Mouse (Mus musculus) neural tube, embryonic 13.5 days (tissue): ENCODE results near the gene Baz1b. TPM values are rescaled to one million over a fixed set of nuclear protein-coding genes. Genes with fewer than 3 reads are reported as not detected.

Experiments used
- ATAC-seq: fragments of 200-750 bp; cut with Nextera tagmentation; 2 replicates; pipeline ENCODE4 v1.8.0; 2017; ENCODE audit warnings: low read depth, mild to moderate bottlenecking, moderate TSS enrichment, moderate library complexity
- H3K27ac ChIP-seq: fragments of 300-500 bp; sonication (generic); replicated peaks from 2 replicates; pipeline ENCODE4 v1.5.1; 2015; ENCODE audit warnings: moderate library complexity, mild to moderate bottlenecking, inconsistent platforms
- H3K27me3 ChIP-seq: fragments of 300-500 bp; sonication (generic); 2 replicates; pipeline ENCODE4 v1.6.1; 2015; ENCODE audit warnings: mild to moderate bottlenecking, inconsistent platforms
- H3K36me3 ChIP-seq: fragments of 300-500 bp; sonication (generic); 2 replicates; pipeline ENCODE4 v1.6.1; 2015; ENCODE audit warnings: mild to moderate bottlenecking, inconsistent platforms
- H3K4me1 ChIP-seq: fragments of 300-500 bp; sonication (generic); replicated peaks from 2 replicates; pipeline ENCODE4 v1.6.1; 2015; ENCODE audit warnings: inconsistent platforms
- H3K4me2 ChIP-seq: fragments of 300-500 bp; sonication (generic); 2 replicates; pipeline ENCODE4 v1.6.1; 2015; ENCODE audit warnings: inconsistent platforms, mild to moderate bottlenecking, moderate library complexity
- H3K4me3 ChIP-seq: fragments of 300-500 bp; sonication (generic); 2 replicates; pipeline ENCODE4 v1.5.1; 2015; ENCODE audit warnings: mild to moderate bottlenecking, inconsistent platforms
- H3K9ac ChIP-seq: fragments of 300-500 bp; sonication (generic); 2 replicates; pipeline ENCODE4 v1.6.1; 2015; ENCODE audit warnings: moderate library complexity, mild to moderate bottlenecking, inconsistent platforms
- H3K9me3 ChIP-seq: fragments of 300-500 bp; sonication (generic); 2 replicates; pipeline ENCODE4 v1.6.1; 2016; ENCODE audit warnings: inconsistent platforms
- WGBS: fragments of 180-500 bp; shearing (Covaris S2); methylation state at CpG from one replicate; pipeline ENCODE4 v1.1.7; 2015; 5-methylcytosine and 5-hydroxymethylcytosine counted together
- polyA plus RNA-seq: library from polyadenylated mRNA; unstranded; fragments of >200 nt; fragmentation: Nextera tagmentation; extraction: Ambion mirVana; gene quantifications from 2 replicates; pipeline ENCODE4 v1.2.1, GENCODE M21; 2015

The Baz1b gene
- polyA plus RNA-seq, 1 experiment from 2014 or later, result 32.0 TPM

DNA sequence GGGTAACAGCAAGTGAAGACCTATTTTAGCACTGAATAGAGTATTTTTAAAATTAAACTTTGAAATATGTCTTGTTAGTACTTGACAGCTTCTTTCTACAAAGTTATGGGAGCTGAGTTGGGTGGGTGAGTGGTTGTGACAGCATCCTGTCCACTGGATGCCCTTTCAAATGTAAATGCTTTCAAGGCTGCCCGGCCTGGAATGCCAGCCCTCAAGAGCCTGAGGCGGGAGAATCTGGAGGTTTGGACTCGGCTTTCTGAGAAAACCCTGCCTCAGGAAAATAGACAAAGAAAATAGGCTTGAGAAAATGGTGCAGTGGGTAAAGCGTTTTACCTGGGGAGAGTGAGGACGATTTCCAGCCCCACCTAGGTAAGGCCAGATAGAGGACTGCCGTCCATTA, 5.3 kb upstream of the Baz1b start:
- Histone ChIP-seq H3K36me3 (peaks cover 61% of the 10 kb centered on the region), H3K9ac (no peak overlapping the region), H3K4me3 (no peak overlapping the region), H3K27me3 (no peaks in the 10 kb centered on the region), H3K9me3 (0 out of 2 replicates have a peak, but pooled peaks cover 4% of the 10 kb centered on the region), H3K4me2 (no peak overlapping the region), H3K27ac (no peak overlapping the region), H3K4me1 (0 out of 2 replicates have a peak, but pooled peaks cover 7% of the 10 kb centered on the region)
- no peak for ATAC-seq
- 69% methylated on average over 6 of the region's 6 CpGs for WGBS

- ATAC-seq, result no peak
- H3K4me1 ChIP-seq, result peaks cover 10% of the 10 kb centered on the region
- no peak overlapping the region for H3K27ac ChIP-seq
- 62% methylated on average over 8 of the region's 8 CpGs for WGBS
- H3K9me3 ChIP-seq, result 0 out of 2 replicates have a peak, but pooled peaks cover 4% of the 10 kb centered on the region
- peaks cover 46% of the 10 kb centered on the region for H3K36me3 ChIP-seq
- H3K4me3 ChIP-seq, result no peak overlapping the region
- no peak overlapping the region for H3K9ac ChIP-seq
- H3K4me2 ChIP-seq, result no peak overlapping the region
- H3K27me3 ChIP-seq, result no peaks in the 10 kb centered on the region
Observed at GRCm38 (mm10) chr5:135183131-135183861, 3.8 kb upstream of the Baz1b start.

- WGBS, result 98% methylated on average over 3 of the region's 3 CpGs
- H3K27me3 ChIP-seq, result no peaks in the 10 kb centered on the region
- H3K36me3 ChIP-seq, result peaks cover 34% of the 10 kb centered on the region
- no peak for ATAC-seq
- no peak overlapping the region for H3K27ac ChIP-seq
- peaks cover 27% of the 10 kb centered on the region for H3K4me1 ChIP-seq
- no peak overlapping the region for H3K4me3 ChIP-seq
- no peak overlapping the region for H3K4me2 ChIP-seq
- H3K9ac ChIP-seq, result no peak overlapping the region
- 0 out of 2 replicates have a peak, but pooled peaks cover 4% of the 10 kb centered on the region for H3K9me3 ChIP-seq
Observed at GRCm38 (mm10) chr5:135185016-135185415, 2.0 kb upstream of the Baz1b start.

DNA sequence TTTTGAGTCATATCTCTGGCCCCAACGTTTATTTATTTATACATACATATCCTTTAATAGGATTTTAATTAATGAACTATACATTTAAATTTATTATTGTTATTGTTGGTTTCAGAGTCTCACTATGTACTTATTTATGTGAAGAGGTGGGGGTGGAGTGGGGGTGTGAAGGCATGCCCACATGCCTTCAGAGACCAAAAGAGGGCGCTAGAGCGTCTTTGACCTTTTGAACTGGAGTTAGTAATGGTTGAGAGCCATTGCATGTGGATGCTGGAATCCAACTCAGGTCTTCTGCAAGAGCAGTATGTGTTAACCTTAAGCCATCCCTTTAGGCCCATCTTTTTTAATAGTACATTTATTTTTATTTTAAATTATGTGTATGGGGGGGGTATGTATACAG, 1.5 kb upstream of the Baz1b start:
- Histone ChIP-seq H3K4me3 (no peak overlapping the region), H3K4me2 (no peak overlapping the region), H3K27me3 (no peaks in the 10 kb centered on the region), H3K36me3 (peaks cover 30% of the 10 kb centered on the region), H3K9ac (no peak overlapping the region), H3K27ac (0 out of 2 replicates have a peak overlapping the region, but pooled peaks have one; percentile 98), H3K9me3 (0 out of 2 replicates have a peak, but pooled peaks cover 4% of the 10 kb centered on the region), H3K4me1 (peaks cover 33% of the 10 kb centered on the region)
- no peak for ATAC-seq
- 41% methylated on average over 3 of the region's 3 CpGs for WGBS

- peak overlapping the region; percentile 99 for H3K4me3 ChIP-seq
- H3K36me3 ChIP-seq, result peaks cover 25% of the 10 kb centered on the region
- H3K9me3 ChIP-seq, result 0 out of 2 replicates have a peak, but pooled peaks cover 4% of the 10 kb centered on the region
- H3K4me1 ChIP-seq, result peaks cover 38% of the 10 kb centered on the region
- peak; percentile 6; the same call in 1 of the 2 replicates for ATAC-seq
- peak overlapping the region; percentile 98 for H3K27ac ChIP-seq
- 20% methylated on average over 10 of the region's 10 CpGs for WGBS
- H3K9ac ChIP-seq, result peak overlapping the region; percentile 72
- peak overlapping the region; percentile 92 for H3K4me2 ChIP-seq
- no peaks in the 10 kb centered on the region for H3K27me3 ChIP-seq
Observed at GRCm38 (mm10) chr5:135186231-135186620, 838 bp upstream of the Baz1b start.

GRCm38 (mm10) chr5:135187349-135188213, 517 bp downstream of the Baz1b start:
- under 1% methylated on average over 87 of the region's 102 CpGs for WGBS
- H3K27me3 ChIP-seq, result no peaks in the 10 kb centered on the region
- peak overlapping the region; percentile 95 for H3K9ac ChIP-seq

GRCm38 (mm10) chr5:135188214-135188554, 1.1 kb downstream of the Baz1b start:
- Histone ChIP-seq H3K4me1 (peaks cover 56% of the 10 kb centered on the region), H3K27me3 (no peaks in the 10 kb centered on the region), H3K9me3 (0 out of 2 replicates have a peak, but pooled peaks cover 4% of the 10 kb centered on the region), H3K36me3 (peaks cover 17% of the 10 kb centered on the region), H3K4me2 (peak overlapping the region; percentile 92), H3K4me3 (peak overlapping the region; percentile 99), H3K27ac (peak overlapping the region; percentile 98), H3K9ac (peak overlapping the region; percentile 95)
- WGBS, result under 1% methylated on average over 8 of the region's 8 CpGs
- no peak for ATAC-seq

More at GRCm38 (mm10) chr5:135187349-135188213, 517 bp downstream of the Baz1b start:
- H3K9me3 ChIP-seq, result 0 out of 2 replicates have a peak, but pooled peaks cover 4% of the 10 kb centered on the region
- H3K27ac ChIP-seq, result peak overlapping the region; percentile 98
- peak; percentile 62 for ATAC-seq
- H3K4me1 ChIP-seq, result peaks cover 50% of the 10 kb centered on the region
- H3K4me2 ChIP-seq, result peak overlapping the region; percentile 92
- peaks cover 19% of the 10 kb centered on the region for H3K36me3 ChIP-seq
- H3K4me3 ChIP-seq, result peak overlapping the region; percentile 99

DNA sequence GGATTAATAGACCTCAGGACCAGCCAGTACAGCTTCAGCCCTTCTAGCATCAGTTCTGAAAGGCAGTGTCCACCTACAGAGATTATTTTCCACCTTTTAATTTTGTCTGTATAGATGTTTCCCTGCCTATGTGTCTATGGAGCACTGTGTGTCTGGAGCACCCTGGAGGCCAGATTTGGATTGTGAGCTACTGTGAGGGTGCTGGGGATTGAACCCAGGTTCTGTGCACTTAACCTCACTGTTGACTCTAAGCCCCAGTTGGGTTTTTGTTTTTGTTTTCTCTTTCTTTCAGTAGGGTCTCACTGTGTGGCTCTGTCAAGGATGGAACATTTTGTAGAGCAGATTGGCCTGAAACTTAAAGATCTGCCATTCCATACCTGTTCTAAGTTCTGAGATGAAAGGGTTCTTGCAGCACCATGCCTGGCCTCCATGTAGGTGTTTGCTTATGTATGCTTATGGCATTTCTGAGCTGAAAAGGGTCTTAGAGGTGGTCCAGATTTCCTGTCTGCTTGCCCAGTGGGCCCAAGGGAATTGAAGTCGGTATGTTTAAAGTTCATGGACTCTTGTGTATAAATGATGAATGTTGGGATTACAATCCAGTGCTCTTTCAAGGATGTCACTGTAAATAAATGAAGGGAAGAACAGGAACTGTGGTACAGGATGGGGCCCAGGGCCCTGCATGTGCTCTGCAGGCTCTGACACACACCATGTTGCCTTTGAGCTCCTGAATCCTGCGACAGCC, 2.4 kb downstream of the Baz1b start:
- peak overlapping the region; percentile 95 for H3K9ac ChIP-seq
- peaks cover 17% of the 10 kb centered on the region for H3K36me3 ChIP-seq
- no peak overlapping the region for H3K27ac ChIP-seq
- no peak for ATAC-seq
- 0 out of 2 replicates have a peak, but pooled peaks cover 3% of the 10 kb centered on the region for H3K9me3 ChIP-seq
- H3K4me2 ChIP-seq, result peak overlapping the region; percentile 92
- peaks cover 67% of the 10 kb centered on the region for H3K4me1 ChIP-seq
- 55% methylated on average over 2 of the region's 2 CpGs for WGBS
- H3K27me3 ChIP-seq, result no peaks in the 10 kb centered on the region
- H3K4me3 ChIP-seq, result peak overlapping the region; percentile 99

DNA sequence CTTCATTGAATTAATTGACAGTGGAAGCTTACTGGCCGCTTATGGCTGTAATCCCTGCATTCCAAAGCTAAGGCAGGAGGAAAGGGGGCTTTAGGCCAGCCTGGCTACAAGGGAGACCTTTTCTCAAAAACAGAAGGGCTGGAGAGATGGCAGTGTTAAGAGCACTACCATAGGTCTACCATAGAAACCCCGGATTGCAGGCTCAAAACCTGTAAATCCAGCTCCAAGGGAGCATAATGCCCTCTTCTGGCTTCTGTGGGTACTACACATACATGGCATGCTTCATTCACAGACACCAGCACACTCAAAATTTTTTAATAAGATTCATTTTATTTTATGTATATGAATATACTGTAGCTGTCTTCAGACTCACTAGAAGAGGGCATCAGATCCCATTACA, 4.6 kb downstream of the Baz1b start:
- Histone ChIP-seq H3K27ac (no peak overlapping the region), H3K4me1 (peaks cover 60% of the 10 kb centered on the region), H3K27me3 (no peaks in the 10 kb centered on the region), H3K9ac (no peak overlapping the region), H3K36me3 (peaks cover 32% of the 10 kb centered on the region), H3K4me3 (no peak overlapping the region), H3K4me2 (no peak overlapping the region), H3K9me3 (no peaks in the 10 kb centered on the region)
- no peak for ATAC-seq
- WGBS, result 37% methylated on average over 2 of the region's 2 CpGs

- Histone ChIP-seq H3K27me3 (no peaks in the 10 kb centered on the region), H3K4me2 (no peak overlapping the region), H3K9ac (0 out of 2 replicates have a peak overlapping the region, but pooled peaks have one; percentile 22), H3K27ac (no peak overlapping the region), H3K36me3 (peaks cover 38% of the 10 kb centered on the region), H3K9me3 (no peaks in the 10 kb centered on the region), H3K4me1 (peaks cover 60% of the 10 kb centered on the region), H3K4me3 (no peak overlapping the region)
- ATAC-seq, result no peak
- 94% methylated on average over 1 of the region's 1 CpGs for WGBS
Observed at GRCm38 (mm10) chr5:135192431-135192830, 5.4 kb downstream of the Baz1b start.

DNA sequence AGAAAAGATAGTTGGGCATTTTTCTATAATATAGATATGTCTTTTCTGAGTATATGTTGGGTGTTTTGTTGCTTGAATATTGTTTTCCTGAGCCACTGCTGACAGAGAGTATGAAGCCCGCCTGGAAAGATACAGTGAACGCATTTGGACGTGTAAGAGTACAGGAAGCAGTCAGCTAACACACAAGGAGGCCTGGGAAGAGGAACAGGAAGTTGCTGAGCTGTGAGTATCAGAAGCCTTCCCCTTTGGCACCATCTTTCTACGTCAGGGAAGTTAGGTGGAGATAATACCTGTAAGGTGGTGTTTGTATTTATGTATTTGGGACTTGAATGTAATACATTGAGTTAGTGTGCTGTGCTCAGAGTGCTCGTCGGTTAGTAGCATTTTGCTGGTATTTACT, 9.3 kb downstream of the Baz1b start:
- Histone ChIP-seq H3K4me1 (peaks cover 28% of the 10 kb centered on the region), H3K9ac (no peak overlapping the region), H3K4me3 (no peak overlapping the region), H3K27me3 (no peaks in the 10 kb centered on the region), H3K9me3 (no peaks in the 10 kb centered on the region), H3K27ac (no peak overlapping the region), H3K4me2 (no peak overlapping the region), H3K36me3 (peaks cover 60% of the 10 kb centered on the region)
- no peak for ATAC-seq
- 88% methylated on average over 6 of the region's 6 CpGs for WGBS
